Mouse (Mus musculus) thymus, postnatal 10 days (tissue): ENCODE measurements around the gene Ggt1.
A peak's percentile ranks its signal among the peaks of the same experiment; 100 is the strongest.
"Not testable (repeated sequence)": the region's sequence is repeated elsewhere in the genome, so short reads cannot be mapped to it uniquely, and the experiment has no call there.

Experiments used
- DNase-seq, 2 experiments: peaks; one replicate each; pipeline ENCODE4 v3.0.0; 2021; ENCODE audit warnings: low spot score in 2 of 2

Gene Ggt1

DNA sequence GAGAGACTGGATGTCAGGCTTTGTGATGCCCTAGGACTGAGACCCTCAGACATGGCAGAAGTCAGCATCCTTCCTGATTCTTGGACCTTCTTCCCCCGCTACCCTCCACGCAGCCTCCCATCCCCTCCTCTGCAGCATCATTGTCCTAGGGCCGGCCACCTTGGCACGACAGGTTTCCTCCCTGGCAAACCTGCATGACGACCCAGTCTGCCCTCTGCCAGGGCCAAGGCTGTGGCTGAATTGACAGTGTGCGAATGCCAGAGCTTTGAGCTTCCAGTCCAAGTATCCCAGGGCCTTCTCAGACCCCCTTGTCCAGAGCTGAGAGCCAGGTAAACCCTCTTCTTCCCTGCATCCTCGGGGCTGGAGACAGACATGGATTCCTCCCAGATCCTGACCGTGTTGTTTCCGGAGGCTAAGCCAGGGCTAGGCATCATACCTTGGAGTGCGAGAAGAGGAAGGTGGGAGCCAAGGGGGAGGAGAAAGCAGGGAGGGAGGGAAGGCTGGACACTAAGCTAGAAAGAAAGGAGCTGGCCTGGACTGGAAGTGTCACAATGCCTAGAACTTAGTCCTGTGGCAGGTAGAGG, at the start of gene Ggt1:
Gene Ggt1, plus strand, starts transcription at position 534 of the 584 bp plus-strand sequence.
- no peak for DNase-seq

- DNase-seq = no peak
These were observed 49.5 kb upstream of the Ggt1 start for GRCm38 (mm10) chr10:75511897-75512296.

DNA sequence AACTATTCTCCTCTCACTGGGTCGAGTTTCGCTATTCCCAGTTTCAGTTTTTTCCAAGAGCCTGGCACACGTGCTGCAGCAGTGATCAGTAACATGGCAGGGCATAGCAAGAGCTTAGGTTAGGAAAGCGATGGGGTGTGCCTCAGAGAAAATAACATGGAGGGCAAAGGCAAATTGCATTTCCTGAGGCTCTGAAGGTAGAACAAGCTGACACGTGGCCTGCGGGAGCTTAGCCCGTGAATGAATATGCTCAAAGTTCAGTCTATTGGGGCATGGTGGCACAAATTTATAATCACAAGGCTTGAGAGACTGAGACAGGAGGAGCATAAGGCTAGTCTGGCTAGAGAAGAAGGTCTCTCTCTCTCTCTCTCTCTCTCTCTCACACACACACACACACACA, 48.6 kb upstream of the Ggt1 start:
- no peak for DNase-seq

DNA sequence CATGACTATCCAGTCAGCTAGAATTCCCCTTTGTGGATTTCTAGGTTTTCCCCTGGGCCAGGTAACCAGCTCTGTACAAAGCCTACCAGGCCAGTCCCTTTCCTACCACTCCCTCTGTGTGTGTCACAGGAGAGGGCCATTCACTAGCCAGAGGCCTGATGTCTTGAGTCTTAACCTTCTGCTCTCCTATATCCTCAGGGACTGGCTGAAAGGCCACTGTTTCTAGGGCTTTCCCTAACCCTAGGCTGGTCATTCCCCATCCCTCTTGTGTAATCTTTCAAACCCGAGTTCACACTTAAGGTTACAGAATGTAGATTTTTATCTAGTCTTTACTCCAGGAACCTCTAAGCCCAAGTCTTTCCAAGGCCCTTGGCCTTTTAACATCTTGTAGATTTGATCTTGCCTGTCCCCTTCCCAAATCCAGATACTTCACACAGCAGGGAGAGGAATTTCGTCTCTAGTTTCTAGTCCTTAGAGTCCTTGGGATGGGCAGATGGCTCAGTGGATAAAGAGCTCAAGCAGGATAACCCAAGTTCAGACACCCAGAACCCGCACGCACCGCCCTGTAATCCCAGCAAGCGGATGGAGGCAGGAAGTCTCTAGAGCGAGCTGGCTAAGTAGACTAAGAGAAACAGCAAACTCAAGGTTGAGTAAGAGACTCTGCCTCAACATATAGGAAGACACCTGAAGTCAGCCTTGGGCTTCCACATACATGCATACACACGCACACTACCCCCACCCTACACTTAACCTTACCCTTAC, 47.9 kb upstream of the Ggt1 start:
- DNase-seq = no peak

DNA sequence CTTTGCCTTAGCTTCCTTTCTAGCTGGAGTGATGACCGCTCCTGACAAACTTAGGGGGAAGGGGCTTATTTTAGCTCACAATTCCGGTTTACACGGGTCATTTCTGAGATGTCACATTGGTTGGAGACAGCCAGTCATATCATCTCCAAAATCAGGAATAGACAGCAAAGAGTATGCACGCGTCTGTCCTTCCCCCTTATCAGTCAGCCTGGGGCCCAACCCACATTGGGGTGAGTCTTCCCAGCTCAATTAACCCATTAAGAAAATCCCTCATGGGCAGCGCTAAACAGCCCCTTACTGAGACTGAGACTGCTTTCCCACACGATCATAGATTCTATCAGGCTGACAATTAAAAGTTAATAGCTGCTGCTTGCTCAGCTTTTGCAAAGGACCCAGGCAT, 47.0 kb upstream of the Ggt1 start:
- no peak for DNase-seq

DNA sequence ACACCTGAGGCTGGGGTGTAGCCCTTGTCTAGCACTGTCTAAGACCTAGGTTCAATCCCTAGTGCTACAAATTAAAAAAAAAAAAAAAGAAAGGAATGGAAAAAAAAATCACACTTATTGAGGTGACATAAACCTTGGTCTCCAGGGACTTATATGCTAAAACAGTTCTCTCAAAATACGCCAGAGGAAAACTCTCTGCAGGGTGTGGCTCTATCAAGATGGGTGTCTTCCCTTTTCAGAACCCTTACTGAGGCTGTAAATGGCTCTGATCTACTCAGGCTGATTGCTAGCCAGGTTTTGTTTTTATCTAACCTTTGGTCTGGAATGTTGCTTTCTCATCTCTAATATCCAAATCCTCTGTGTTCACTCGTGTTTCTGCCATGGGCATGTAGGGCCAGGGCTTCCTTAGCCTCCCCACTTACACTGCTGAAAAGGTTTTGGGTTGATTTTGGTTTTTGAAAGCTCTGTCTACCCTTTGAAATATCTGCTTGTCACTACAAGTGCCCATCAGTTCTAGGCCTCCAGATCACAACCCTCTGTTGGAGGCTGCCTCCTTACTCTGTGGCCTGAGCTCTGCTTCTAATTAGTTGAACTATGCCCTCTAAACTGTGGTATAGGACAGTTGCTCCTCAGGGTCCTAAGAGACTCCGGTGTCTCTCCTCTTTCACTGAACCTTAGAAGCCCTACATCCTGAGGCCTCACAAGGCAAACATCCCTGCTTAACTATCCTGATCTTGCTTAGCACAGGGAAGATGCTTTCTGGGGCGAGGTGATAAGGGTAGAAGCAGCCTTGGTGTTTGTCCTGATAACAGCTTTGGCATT, 46.0 kb upstream of the Ggt1 start:
- no peak for DNase-seq

- DNase-seq = no peak
These were observed 45.2 kb upstream of the Ggt1 start for GRCm38 (mm10) chr10:75516038-75516723.

GRCm38 (mm10) chr10:75516724-75517072, 44.7 kb upstream of the Ggt1 start:
- DNase-seq = no peak

- peak; percentile 91 to 92 for DNase-seq
These were observed 44.2 kb upstream of the Ggt1 start, which contains the start of gene Snrpd3 for GRCm38 (mm10) chr10:75517073-75517757. Gene Snrpd3 (plus strand): TSS chr10:75517551.

- DNase-seq = peak; percentile 94 to 95
These were observed 43.7 kb upstream of the Ggt1 start, which contains the start of gene Gucd1 for GRCm38 (mm10) chr10:75517758-75518143. Gene Gucd1 (minus strand): TSS chr10:75517972.

- DNase-seq = no peak
These were observed 40.8 kb upstream of the Ggt1 start for GRCm38 (mm10) chr10:75520581-75520980.

- no peak for DNase-seq
These were observed 39.8 kb upstream of the Ggt1 start for GRCm38 (mm10) chr10:75521643-75522042.

GRCm38 (mm10) chr10:75525450-75525849, 36.0 kb upstream of the Ggt1 start:
- DNase-seq = not testable (repeated sequence)

DNA sequence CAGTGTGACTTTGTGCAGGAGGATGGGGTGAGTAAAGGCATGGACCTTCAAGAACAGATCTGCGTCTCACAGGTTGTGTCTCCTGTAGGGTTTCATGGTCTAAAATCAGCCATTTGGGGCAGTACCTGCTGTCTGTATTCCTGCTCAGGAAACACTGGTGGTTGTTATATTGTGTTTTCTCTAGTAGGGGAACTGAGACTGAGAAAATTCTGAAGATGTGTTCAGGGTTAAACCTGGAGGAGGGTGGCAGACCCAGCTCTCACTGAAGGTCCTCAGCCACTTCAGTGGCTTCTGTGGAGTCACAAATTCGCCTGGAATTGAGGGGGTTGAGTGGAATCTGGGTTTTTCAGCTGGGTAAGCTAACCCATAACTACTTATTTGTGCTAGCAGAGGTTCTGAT, 31.1 kb upstream of the Ggt1 start:
- DNase-seq = no peak

DNA sequence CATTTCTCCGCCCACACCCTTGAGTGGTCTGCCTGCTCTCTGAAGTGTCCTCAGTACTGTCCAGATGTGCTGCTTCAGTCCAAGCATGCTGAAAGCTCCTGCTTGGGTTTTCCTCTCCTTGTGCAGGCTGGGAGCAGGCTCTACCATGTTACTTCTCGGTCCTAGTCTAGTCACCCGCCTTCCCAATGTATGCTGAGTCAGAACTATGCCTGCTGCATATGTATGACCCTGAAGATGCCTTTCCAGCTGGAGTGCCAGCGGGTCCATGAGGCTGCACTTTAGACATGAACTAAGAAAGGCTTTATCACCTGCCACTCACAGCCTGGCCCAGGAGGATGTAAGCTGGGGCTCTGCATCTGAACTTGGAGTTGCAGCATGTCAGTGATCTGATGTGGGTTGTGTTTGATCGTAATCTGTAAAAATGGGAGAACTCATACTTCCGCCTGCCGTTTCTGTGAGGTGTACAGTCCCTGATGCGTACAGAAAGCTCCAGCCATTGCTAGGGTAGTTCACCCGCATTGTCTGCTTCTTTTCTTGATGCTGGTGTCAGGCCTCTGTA, 29.8 kb upstream of the Ggt1 start:
- peak; percentile 49 for DNase-seq

- no peak for DNase-seq
These were observed 27.2 kb upstream of the Ggt1 start for GRCm38 (mm10) chr10:75534216-75534615.

- no peak for DNase-seq
These were observed 26.5 kb upstream of the Ggt1 start for GRCm38 (mm10) chr10:75534934-75535333.

DNA sequence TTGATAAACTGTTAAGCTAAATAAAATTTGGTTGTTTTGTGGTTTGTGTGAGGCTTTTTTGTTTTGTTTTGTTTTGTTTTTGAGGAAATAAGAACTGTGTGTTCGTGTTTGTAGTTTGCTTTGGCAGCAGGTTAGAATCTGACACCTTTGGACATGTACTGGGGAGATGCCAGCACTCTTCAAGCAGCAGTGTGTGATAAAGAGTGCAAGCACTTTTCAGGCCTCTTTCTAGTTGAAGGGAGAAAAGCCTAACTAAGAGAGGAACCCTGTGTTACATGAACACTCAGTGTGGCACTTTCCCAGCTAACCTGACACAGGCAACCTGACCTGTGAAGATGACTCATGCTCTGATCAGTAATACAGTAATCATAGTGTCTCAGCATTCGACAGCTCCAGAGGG, 26.0 kb upstream of the Ggt1 start:
- DNase-seq = no peak

DNA sequence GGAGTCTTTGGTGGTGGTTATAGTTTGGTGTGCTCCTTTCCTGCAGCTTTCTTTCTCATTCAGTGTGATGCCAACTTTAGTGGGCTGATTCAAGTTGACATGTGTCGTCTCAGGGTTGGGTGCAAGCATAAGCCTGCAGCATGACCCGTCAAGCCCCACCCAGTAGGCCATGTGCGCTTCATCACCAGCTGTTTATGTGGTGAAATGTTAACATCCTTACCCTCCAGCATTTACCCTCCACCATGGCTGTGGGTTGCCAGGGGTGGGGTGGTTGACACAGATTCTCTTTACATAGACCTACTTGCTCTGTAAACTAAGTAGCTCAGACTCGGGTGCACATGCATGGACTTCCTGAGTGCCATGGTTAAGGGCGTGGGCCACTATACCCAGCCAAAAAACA, 25.3 kb upstream of the Ggt1 start:
- no peak for DNase-seq

DNA sequence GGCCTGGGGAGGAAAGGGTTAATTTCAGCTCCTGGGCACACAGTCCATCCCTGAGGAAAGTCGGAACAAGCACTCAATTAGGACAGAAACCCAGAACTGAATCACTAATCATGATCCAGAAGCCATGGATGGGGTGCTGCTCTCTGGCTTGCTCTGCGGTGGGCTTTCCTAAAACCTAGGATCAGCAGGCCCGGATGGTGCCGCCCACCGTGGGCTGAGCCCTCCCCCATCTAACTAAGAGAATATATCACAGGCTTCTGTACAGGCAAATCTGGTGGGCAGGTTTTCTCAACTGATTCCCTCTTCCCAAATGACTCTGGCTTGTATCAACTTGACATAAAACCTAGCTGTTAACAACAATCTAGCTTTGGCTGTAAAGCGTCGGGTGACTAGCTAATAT, 13.5 kb upstream of the Ggt1 start:
- DNase-seq = no peak

- no peak for DNase-seq
These were observed 12.9 kb upstream of the Ggt1 start for GRCm38 (mm10) chr10:75548486-75548885.
